Mouse (Mus musculus) layer of hippocampus, adult 9-11 months (tissue): ENCODE results near the gene Mcm3ap.

Experiments
- DNase-seq: peaks from one replicate; pipeline ENCODE4 v3.0.0; 2022

The Mcm3ap gene

GRCm38 (mm10) chr10:76496366-76496765, 27.6 kb downstream of the Mcm3ap start:
- DNase-seq = peak; percentile 48

DNA sequence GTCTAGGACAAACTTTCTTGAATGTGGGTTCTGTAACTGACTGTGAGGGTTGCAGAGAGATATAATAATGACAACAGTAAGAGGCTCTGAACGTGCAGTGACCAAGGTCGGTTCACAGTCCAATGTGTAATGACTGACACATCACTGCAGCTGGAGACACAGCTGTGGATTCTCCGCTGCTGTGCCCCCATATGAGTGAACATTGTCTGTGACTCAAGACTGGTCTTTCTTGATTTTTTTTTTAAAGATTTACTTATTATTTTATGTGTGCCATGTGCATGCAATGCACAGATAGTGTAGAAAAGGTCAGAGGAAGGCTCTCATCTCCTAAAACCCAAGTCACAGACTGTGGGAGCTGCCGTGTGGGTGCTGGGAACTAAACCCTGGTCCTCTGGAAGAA, 28.8 kb downstream of the Mcm3ap start:
- no peak for DNase-seq

- DNase-seq = no peak
Measured at GRCm38 (mm10) chr10:76504271-76504943, 35.7 kb downstream of the Mcm3ap start.

- no peak for DNase-seq
Measured at GRCm38 (mm10) chr10:76505865-76506264, 37.1 kb downstream of the Mcm3ap start.

- DNase-seq = peak; percentile 27
Measured at GRCm38 (mm10) chr10:76512965-76513583, 44.3 kb downstream of the Mcm3ap start.

- DNase-seq = no peak
Measured at GRCm38 (mm10) chr10:76530922-76531321, 62.2 kb downstream of the Mcm3ap start.

- peak; percentile 98 for DNase-seq
Measured at GRCm38 (mm10) chr10:76531375-76531774, 62.6 kb downstream of the Mcm3ap start, which contains the start of gene Lss. Gene Lss, plus strand, starts transcription at chr10:76531588.

- DNase-seq = no peak
Measured at GRCm38 (mm10) chr10:76531828-76532227, 63.1 kb downstream of the Mcm3ap start.

GRCm38 (mm10) chr10:76535526-76535925, 66.8 kb downstream of the Mcm3ap start:
- DNase-seq = no peak

DNA sequence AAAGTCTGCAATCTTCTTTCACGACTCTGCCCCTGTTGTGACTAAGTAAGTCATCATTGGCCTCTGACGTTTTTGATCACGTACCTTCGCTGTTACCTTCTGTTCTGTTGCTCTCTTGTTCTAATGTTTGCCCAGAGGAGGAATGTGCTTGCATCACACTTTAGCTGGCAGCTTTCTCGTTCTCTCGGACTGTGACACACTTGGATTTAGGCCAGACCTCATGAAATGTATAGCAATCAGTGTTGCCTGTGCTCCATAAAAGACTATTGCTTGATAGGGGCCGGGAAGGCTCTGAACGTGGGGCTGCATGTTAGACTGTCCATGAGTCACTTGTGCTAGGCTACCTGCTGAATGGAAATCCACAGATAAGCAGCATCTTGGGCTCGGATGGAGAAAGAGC, 68.9 kb downstream of the Mcm3ap start:
- DNase-seq = no peak

GRCm38 (mm10) chr10:76541336-76542085, 72.8 kb downstream of the Mcm3ap start:
- no peak for DNase-seq

DNA sequence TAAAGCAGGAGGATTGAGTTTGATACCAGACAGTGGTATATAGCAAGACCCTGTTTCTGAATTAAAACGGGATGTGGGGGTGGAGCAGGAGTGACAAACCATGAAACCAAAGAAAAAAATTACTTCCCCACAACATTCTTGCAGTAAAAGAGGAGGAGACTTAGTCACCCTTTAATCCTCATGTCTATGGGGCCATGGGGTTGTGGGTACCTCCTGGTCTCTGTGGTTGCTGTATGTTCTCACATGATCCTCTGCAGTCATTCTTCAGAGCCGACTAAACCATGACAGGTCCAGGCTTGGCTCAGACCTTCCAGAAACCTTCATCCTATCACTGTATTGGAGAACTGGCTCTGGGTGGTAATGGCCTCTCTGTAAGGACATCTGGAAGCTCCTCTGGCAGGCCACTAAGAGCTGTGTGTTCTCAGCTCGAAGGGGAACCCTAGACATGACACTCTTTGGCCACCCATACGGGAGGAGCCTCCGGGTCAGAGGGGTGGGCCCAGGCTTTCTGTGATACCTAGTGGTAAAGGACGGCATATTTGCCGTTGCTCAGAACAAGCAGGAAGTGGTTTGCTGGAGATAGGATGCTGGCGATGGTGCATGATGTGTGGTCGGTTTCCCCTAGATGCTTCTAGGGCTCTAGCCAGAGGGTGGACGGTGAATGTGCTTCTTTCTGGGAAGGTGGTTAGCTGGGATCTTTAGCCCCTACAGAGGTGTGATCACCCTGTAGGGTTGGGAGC, 74.1 kb downstream of the Mcm3ap start:
- DNase-seq = no peak

GRCm38 (mm10) chr10:76546566-76546965, 77.8 kb downstream of the Mcm3ap start:
- DNase-seq = no peak

GRCm38 (mm10) chr10:76548218-76548617, 79.5 kb downstream of the Mcm3ap start:
- DNase-seq = no peak

GRCm38 (mm10) chr10:76550458-76550857, 81.7 kb downstream of the Mcm3ap start:
- no peak for DNase-seq

DNA sequence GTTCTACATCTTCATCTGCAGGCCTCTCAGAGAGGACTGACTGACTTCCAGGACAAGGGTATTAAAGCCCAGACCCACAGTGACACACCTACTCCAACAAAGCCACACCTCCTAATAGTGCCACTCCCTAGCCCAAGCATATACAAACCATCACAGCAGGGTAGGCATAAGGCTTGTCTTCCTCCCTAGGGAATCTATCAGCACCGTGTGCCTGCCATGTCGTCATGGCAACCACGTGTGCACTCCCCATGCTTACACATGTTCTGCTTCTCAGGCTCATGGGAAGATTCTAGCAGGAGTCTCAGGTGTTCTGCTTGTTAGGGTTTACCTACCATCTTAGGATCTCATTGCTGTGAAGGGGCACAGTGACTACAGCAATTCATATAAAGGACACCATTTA, 82.8 kb downstream of the Mcm3ap start:
- DNase-seq = no peak

DNA sequence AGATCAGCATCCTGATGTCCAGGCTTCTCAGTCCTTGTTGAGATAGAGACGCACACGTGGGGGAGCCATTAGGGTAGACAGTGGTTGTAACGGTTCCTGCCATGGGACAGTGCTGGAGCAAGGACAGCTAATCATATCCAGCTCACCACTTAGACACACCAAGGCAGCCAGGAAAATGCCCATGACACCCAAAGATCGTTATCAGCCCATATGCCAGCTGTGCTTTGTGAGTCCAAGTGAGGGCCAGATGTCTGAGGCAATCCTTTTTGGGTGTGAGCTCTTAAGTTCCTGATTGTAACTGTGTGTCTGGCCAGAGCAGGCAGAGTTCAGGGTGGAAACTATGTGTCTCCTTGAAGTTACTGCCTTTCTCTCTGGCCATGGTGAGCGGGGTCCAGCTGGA, 85.3 kb downstream of the Mcm3ap start:
- DNase-seq = no peak

DNA sequence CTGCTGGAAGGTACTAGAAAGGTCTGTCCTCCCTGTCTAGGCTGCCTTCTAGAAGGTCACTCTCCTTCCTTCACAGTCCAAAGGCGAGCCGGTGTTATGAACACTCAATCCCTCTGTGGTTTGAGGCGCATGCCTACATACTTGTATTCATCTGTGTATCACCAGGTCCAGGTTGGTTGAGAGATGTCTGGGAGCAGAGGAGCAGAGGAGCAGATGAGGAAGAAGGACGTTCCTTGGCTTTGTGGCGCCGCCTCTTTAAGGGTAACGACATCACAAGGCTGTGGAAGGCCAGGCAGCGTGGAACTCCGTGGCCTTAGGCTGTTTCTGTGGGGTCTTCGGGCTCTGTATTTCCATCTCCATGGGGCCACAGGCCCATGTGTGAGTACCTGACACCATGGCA, 93.2 kb downstream of the Mcm3ap start, which contains the start of gene Spatc1l:
Gene Spatc1l, plus strand, starts transcription at position 301 of the 400 bp plus-strand sequence.
- DNase-seq = no peak
